ENCODE assay signal across 25 mouse cellular contexts in the genomic region with DNA sequence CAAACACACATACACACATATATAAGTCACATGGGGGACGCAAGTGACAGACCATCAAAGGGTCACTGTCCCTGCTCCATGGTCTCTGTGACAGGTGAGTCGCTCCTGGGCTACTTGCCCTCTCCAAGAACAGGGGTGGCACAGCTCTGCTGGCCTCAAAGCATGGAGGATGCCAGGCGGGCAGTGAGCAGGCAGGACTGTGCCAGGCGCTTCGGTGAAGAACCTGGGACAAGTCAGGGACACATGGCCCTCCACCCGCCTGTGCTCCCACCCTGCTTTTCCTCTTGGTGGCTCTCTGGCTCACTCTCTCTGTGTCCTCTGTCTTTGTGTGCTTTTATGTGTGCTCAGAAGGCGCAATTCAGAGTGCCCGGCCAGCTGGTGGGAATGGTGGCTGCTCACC. TPM values are rescaled to one million over a fixed set of nuclear protein-coding genes. Genes with fewer than 3 reads are reported as not detected.
DNase-seq lines count a peak whose midpoint lies in the region; ATAC-seq and TF ChIP-seq lines count a peak whose summit lies in the region.
"Had no signal": no experiment of that assay in that cellular context is flagged by ENCODE, and none has a peak within 500 bp of the region (broad histone marks: within the 10 kb centered on the region; RNA-seq: fewer than 3 reads in every experiment).

No protein-coding gene starts in this region.

- H3K4me1 ChIP-seq in hindbrain, postnatal 0 days (ENCODE audit: insufficient read depth, low read length): 0 out of 2 replicates have a peak, but pooled peaks cover 11% of the 10 kb centered on the region
- peaks cover 51% of the 10 kb centered on the region for H3K4me1 ChIP-seq in hindbrain, embryonic 13.5 days (replicated peaks)
- peaks cover 66% of the 10 kb centered on the region for H3K4me1 ChIP-seq in E14TG2a.4 (replicated peaks; ENCODE audit: low read depth, low read length)
- peaks cover 10% of the 10 kb centered on the region for H3K4me1 ChIP-seq in neural tube, embryonic 14.5 days (ENCODE audit: control insufficient read depth, insufficient read depth, low read length)

- 66% methylated on average over 8 of the region's 8 CpGs for WGBS in hindbrain, postnatal 0 days
- WGBS in hindbrain, embryonic 13.5 days: 64% methylated on average over 8 of the region's 8 CpGs
- WGBS in neural tube, embryonic 14.5 days: 68% methylated on average over 8 of the region's 8 CpGs

- peak overlapping the region; percentile 26; the same call in 1 of the 2 replicates for H3K27ac ChIP-seq in hindbrain, postnatal 0 days
- H3K27ac ChIP-seq in hindbrain, embryonic 13.5 days: no peak overlapping the region
- no peak overlapping the region for H3K27ac ChIP-seq in neural tube, embryonic 14.5 days (ENCODE audit: low read depth, low read length)
- H3K27ac ChIP-seq: forebrain, embryonic 10.5 days; forebrain, embryonic 13.5 days; heart, embryonic 15.5 days; hindbrain, embryonic 15.5 days had no signal

- H3K9me3 ChIP-seq in hindbrain, postnatal 0 days (ENCODE audit: low read length): no peaks in the 10 kb centered on the region
- H3K9me3 ChIP-seq in hindbrain, embryonic 13.5 days: no peaks in the 10 kb centered on the region
- H3K9me3 ChIP-seq in E14TG2a.4 (ENCODE audit: low read length): no peaks in the 10 kb centered on the region
- no peaks in the 10 kb centered on the region for H3K9me3 ChIP-seq in neural tube, embryonic 14.5 days (ENCODE audit: control insufficient read depth, low read length)
- H3K9me3 ChIP-seq: forebrain, embryonic 10.5 days; forebrain, embryonic 13.5 days; heart, embryonic 12.5 days; heart, embryonic 15.5 days; hindbrain, embryonic 15.5 days had no signal

- peaks cover 4% of the 10 kb centered on the region; the same call in 1 of the 2 replicates for H3K27me3 ChIP-seq in hindbrain, postnatal 0 days (ENCODE audit: insufficient read depth, low read length)
- H3K27me3 ChIP-seq in hindbrain, embryonic 13.5 days: peaks cover 75% of the 10 kb centered on the region
- H3K27me3 ChIP-seq in E14TG2a.4 (ENCODE audit: insufficient read depth, low read length): peaks cover 19% of the 10 kb centered on the region
- peaks cover 24% of the 10 kb centered on the region for H3K27me3 ChIP-seq in neural tube, embryonic 14.5 days (ENCODE audit: control insufficient read depth, insufficient read depth, low read length)

- H3K4me3 ChIP-seq in hindbrain, postnatal 0 days (ENCODE audit: low read length): no peak overlapping the region
- no peak overlapping the region for H3K4me3 ChIP-seq in hindbrain, embryonic 13.5 days
- peak overlapping the region; percentile 53; the same call in 1 of the 2 replicates for H3K4me3 ChIP-seq in E14TG2a.4 (replicated peaks; ENCODE audit: low read length)
- H3K4me3 ChIP-seq in neural tube, embryonic 14.5 days (ENCODE audit: low read depth, low read length): no peak overlapping the region
- H3K4me3 ChIP-seq: forebrain, embryonic 10.5 days; forebrain, embryonic 13.5 days; heart, embryonic 12.5 days; heart, embryonic 15.5 days; hindbrain, embryonic 15.5 days had no signal

- TF ChIP-seq CTCF in hindbrain, postnatal 0 days (IDR thresholded peaks at IDR 0.05; ENCODE audit: low read depth): no peak
- no peak for TF ChIP-seq CTCF in E14TG2a.4 (conservative IDR thresholded peaks at IDR 0.05; ENCODE audit: low read length)

- H3K4me2 ChIP-seq in hindbrain, postnatal 0 days (ENCODE audit: low read depth, low read length): no peak overlapping the region
- H3K4me2 ChIP-seq in hindbrain, embryonic 13.5 days: no peak overlapping the region
- H3K4me2 ChIP-seq in neural tube, embryonic 14.5 days (ENCODE audit: low read depth, low read length): no peak overlapping the region
- H3K4me2 ChIP-seq: forebrain, embryonic 13.5 days; heart, embryonic 12.5 days; heart, embryonic 15.5 days; hindbrain, embryonic 15.5 days had no signal

- H3K36me3 ChIP-seq in hindbrain, postnatal 0 days (ENCODE audit: insufficient read depth, low read length): no peaks in the 10 kb centered on the region
- H3K36me3 ChIP-seq in hindbrain, embryonic 13.5 days: no peaks in the 10 kb centered on the region
- peaks cover 57% of the 10 kb centered on the region for H3K36me3 ChIP-seq in E14TG2a.4 (ENCODE audit: insufficient read depth, low read length)
- no peaks in the 10 kb centered on the region for H3K36me3 ChIP-seq in neural tube, embryonic 14.5 days (ENCODE audit: control insufficient read depth, insufficient read depth, low read length)
- H3K36me3 ChIP-seq: forebrain, embryonic 10.5 days; heart, embryonic 12.5 days; heart, embryonic 15.5 days; hindbrain, embryonic 15.5 days had no signal

- H3K9ac ChIP-seq in hindbrain, postnatal 0 days (replicated peaks; ENCODE audit: low read length): no peak overlapping the region
- H3K9ac ChIP-seq in hindbrain, embryonic 13.5 days: no peak overlapping the region
- no peak overlapping the region for H3K9ac ChIP-seq in neural tube, embryonic 14.5 days (replicated peaks; ENCODE audit: low read depth, low read length)
- H3K9ac ChIP-seq: forebrain, embryonic 13.5 days; heart, embryonic 12.5 days; heart, embryonic 15.5 days; hindbrain, embryonic 15.5 days had no signal

- no peak for ATAC-seq in cerebellum, adult (ENCODE audit: insufficient number of reproducible peaks, low FRiP score, low TSS enrichment)
- peak; percentile 37; the same call in 1 of the 2 replicates for ATAC-seq in hindbrain, postnatal 0 days
- no peak for ATAC-seq in hindbrain, embryonic 13.5 days (ENCODE audit: low FRiP score)
- ATAC-seq in neural tube, embryonic 14.5 days (ENCODE audit: low read depth): peak; percentile 18; the same call in 1 of the 2 replicates
- ATAC-seq: forebrain, embryonic 13.5 days; inflammation-experienced regulatory T-cells, adult 6 months; intestine, embryonic 16.5 days had no signal

- peak; percentile 44 to 48 for DNase-seq in cerebellum, postnatal 14 days
- DNase-seq in hindbrain, postnatal 0 days (ENCODE audit: low spot score): peak; percentile 26
- DNase-seq in right cerebral cortex, adult 18-20 months: no peak
- DNase-seq: adrenal gland, adult 2 months; adrenal gland, postnatal 14 days; B cell, adult 2 months; cerebellum, adult 2 months; cerebellum, adult 9-11 months; gastrocnemius, postnatal 25 days; heart, adult 18-20 months; heart, postnatal 10 days; heart, postnatal 36 days had no signal

RNA-seq across cellular contexts. Expression of gene Inhbb, which starts 5.4 kb away (rescaled TPM):
- 7.1 and 9.9 TPM in 2 replicates for total RNA-seq in hindbrain, postnatal 0 days (2014; rRNA removed)
- polyA plus RNA-seq in hindbrain, postnatal 0 days (2015; fragmentation: Nextera tagmentation; extraction: Ambion mirVana): 3.3 and 3.4 TPM in 2 replicates
- polyA plus RNA-seq in hindbrain, embryonic 13.5 days (2015; fragmentation: Nextera tagmentation; extraction: Ambion mirVana): 2.2 and 2.7 TPM in 2 replicates
- 2.4 and 2.7 TPM in 2 replicates for polyA plus RNA-seq in neural tube, embryonic 14.5 days (2014; fragmentation: Nextera tagmentation; extraction: Ambion mirVana)
- total RNA-seq: CH12.LX, MEL had no signal
- polyA plus RNA-seq: inflammation-experienced regulatory T-cells, adult 6 months had no signal

Comparison
In these comparisons a context has a peak if more than half of its experiments do, and no peak if none do; other contexts are left out.
1. ATAC-seq: peak in hindbrain, postnatal 0 days (single experiment) and neural tube, embryonic 14.5 days (single experiment); none in cerebellum, adult (single experiment) and hindbrain, embryonic 13.5 days (single experiment).